Mouse (Mus musculus) brain, embryonic 18.5 days (tissue): ENCODE measurements at regions not wholly inside any gene's neighbourhood (a gene's known extent, or its start where the extent isn't known, plus 50 kb on each side); places are given as distances from the start of the nearest gene placed in this dataset.
"Not testable (repeated sequence)": the region's sequence is repeated elsewhere in the genome, so short reads cannot be mapped to it uniquely, and the experiment has no call there.

ENCODE experiments used
- DNase-seq: peaks from one replicate; pipeline ENCODE4 v3.0.0-alpha.2; 2012; ENCODE audit warnings: low read depth, low spot score

- DNase-seq: not testable (repeated sequence)
Observed at GRCm38 (mm10) chr12:82056782-82057611, 112.1 kb upstream of the Sipa1l1 start.

- no peak for DNase-seq
Observed at GRCm38 (mm10) chr12:82064986-82065385, 104.1 kb upstream of the Sipa1l1 start.

GRCm38 (mm10) chr12:82066860-82067259 is 102.3 kb upstream of the Sipa1l1 start:
- no peak for DNase-seq

- no peak for DNase-seq
Observed at GRCm38 (mm10) chr12:82069621-82070020, 99.5 kb upstream of the Sipa1l1 start.

- no peak for DNase-seq
Observed at GRCm38 (mm10) chr12:82072810-82073465, 96.2 kb upstream of the Sipa1l1 start.

GRCm38 (mm10) chr12:82075479-82076221 is 93.5 kb upstream of the Sipa1l1 start:
- DNase-seq: no peak

- no peak for DNase-seq
Observed at GRCm38 (mm10) chr12:82076766-82077165, 92.4 kb upstream of the Sipa1l1 start.

- DNase-seq: no peak
Observed at GRCm38 (mm10) chr12:82077945-82078344, 91.2 kb upstream of the Sipa1l1 start.

- no peak for DNase-seq
Observed at GRCm38 (mm10) chr12:82078740-82079139, 90.4 kb upstream of the Sipa1l1 start.

GRCm38 (mm10) chr12:82080196-82080880 is 88.8 kb upstream of the Sipa1l1 start:
- DNase-seq: no peak

GRCm38 (mm10) chr12:82082596-82082995 is 86.5 kb upstream of the Sipa1l1 start:
- DNase-seq: not testable (repeated sequence)

GRCm38 (mm10) chr12:82085771-82086400 is 83.2 kb upstream of the Sipa1l1 start:
- no peak for DNase-seq

- no peak for DNase-seq
Observed at GRCm38 (mm10) chr12:82086441-82086840, 82.7 kb upstream of the Sipa1l1 start.

GRCm38 (mm10) chr12:82089288-82089687 is 79.8 kb upstream of the Sipa1l1 start:
- no peak for DNase-seq

- no peak for DNase-seq
Observed at GRCm38 (mm10) chr12:82093317-82093716, 75.8 kb upstream of the Sipa1l1 start.

GRCm38 (mm10) chr12:82095396-82095795 is 73.7 kb upstream of the Sipa1l1 start:
- no peak for DNase-seq

GRCm38 (mm10) chr12:82097126-82097525 is 72.0 kb upstream of the Sipa1l1 start:
- DNase-seq: no peak

- DNase-seq: no peak
Observed at GRCm38 (mm10) chr12:82097620-82098019, 71.5 kb upstream of the Sipa1l1 start.

- DNase-seq: peak; percentile 74
Observed at GRCm38 (mm10) chr12:82104211-82104610, 64.9 kb upstream of the Sipa1l1 start.

GRCm38 (mm10) chr12:82105184-82106031 is 63.7 kb upstream of the Sipa1l1 start:
- no peak for DNase-seq
